ENCODE assay signal across 15 mouse cellular contexts in genomic region chr16:13376947-13377486, GRCm38 (mm10).
"Had no signal": no experiment of that assay in that cellular context is flagged by ENCODE, and none has a peak within 500 bp of the region (broad histone marks: within the 10 kb centered on the region; RNA-seq: fewer than 3 reads in every experiment).

No protein-coding gene starts in this region.

- H3K4me2 ChIP-seq: limb, embryonic 12.5 days; liver, embryonic 13.5 days; lung, embryonic 15.5 days; midbrain, embryonic 11.5 days; midbrain, embryonic 15.5 days; neural tube, embryonic 12.5 days had no signal

- H3K4me3 ChIP-seq: limb, embryonic 12.5 days; liver, embryonic 13.5 days; lung, embryonic 15.5 days; megakaryocyte, embryonic 14.5 days; midbrain, embryonic 15.5 days; neural tube, embryonic 12.5 days had no signal

- H3K4me1 ChIP-seq: lung, embryonic 15.5 days had no signal

- H3K9ac ChIP-seq: limb, embryonic 12.5 days; liver, embryonic 13.5 days; liver, postnatal 0 days; lung, embryonic 15.5 days; midbrain, embryonic 15.5 days; neural tube, embryonic 12.5 days had no signal

- H3K36me3 ChIP-seq: limb, embryonic 12.5 days; liver, embryonic 13.5 days; midbrain, embryonic 15.5 days; neural tube, embryonic 12.5 days had no signal

- H3K9me3 ChIP-seq: limb, embryonic 12.5 days; liver, embryonic 13.5 days; lung, embryonic 15.5 days; megakaryocyte, embryonic 14.5 days; midbrain, embryonic 15.5 days; neural tube, embryonic 12.5 days had no signal

- H3K27me3 ChIP-seq: limb, embryonic 12.5 days; liver, embryonic 13.5 days; lung, embryonic 15.5 days; megakaryocyte, embryonic 14.5 days; midbrain, embryonic 15.5 days; neural tube, embryonic 12.5 days had no signal

- ATAC-seq: liver, postnatal 0 days; midbrain, embryonic 15.5 days had no signal

- H3K27ac ChIP-seq: limb, embryonic 12.5 days; liver, embryonic 13.5 days; lung, embryonic 15.5 days; macrophage; midbrain, embryonic 15.5 days; neural tube, embryonic 12.5 days had no signal

- DNase-seq: kidney, postnatal 10 days; kidney, postnatal 4 days; liver; liver, embryonic 13.5 days; liver, postnatal 0 days; lung, postnatal 14 days; thymus, adult 18-20 months; thymus, postnatal 14 days had no signal
